Mouse (Mus musculus): ENCODE measurements around the gene Acsl4. TPM values are rescaled to one million over a fixed set of nuclear protein-coding genes. Genes with fewer than 3 reads are reported as not detected.
A peak's percentile ranks its signal among the peaks of the same experiment; 100 is the strongest.

The Acsl4 gene
- polyA plus RNA-seq, 1 experiment from 2014 or later = 22.5 TPM

DNA sequence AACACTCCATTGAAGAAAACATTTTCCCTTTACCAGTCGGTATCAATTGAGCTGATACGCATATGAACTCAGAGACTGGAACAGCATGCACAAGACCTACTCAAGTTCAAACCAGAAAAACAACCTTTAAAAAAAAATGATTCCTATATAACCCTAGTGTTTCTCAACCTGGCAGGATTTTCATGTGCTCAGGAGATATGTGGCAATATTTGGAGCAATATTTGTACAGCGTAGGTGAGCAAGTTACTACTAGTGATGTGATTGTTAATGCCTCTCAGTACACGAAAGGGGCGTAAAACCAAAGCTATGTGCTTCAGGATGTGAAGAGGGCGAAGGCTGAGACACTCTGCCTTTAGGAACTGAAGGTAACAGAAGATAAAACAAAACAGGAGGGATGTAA lies 54.1 kb downstream of the Acsl4 start:
- Histone ChIP-seq H3K9me3 (no peaks in the 10 kb centered on the region), H3K4me3 (no peak overlapping the region), H3K4me2 (replicated peaks) (no peak overlapping the region), H3K36me3 (no peaks in the 10 kb centered on the region; the same call in 1 of the 2 replicates), H3K27me3 (peaks cover 4% of the 10 kb centered on the region; the same call in 1 of the 2 replicates), H3K4me1 (no peaks in the 10 kb centered on the region), H3K27ac (replicated peaks) (no peak overlapping the region), H3K9ac (replicated peaks) (no peak overlapping the region)
- WGBS = 96% methylated on average over 6 of the region's 6 CpGs
- no peak for ATAC-seq (ENCODE audit: low FRiP score, low read depth)

DNA sequence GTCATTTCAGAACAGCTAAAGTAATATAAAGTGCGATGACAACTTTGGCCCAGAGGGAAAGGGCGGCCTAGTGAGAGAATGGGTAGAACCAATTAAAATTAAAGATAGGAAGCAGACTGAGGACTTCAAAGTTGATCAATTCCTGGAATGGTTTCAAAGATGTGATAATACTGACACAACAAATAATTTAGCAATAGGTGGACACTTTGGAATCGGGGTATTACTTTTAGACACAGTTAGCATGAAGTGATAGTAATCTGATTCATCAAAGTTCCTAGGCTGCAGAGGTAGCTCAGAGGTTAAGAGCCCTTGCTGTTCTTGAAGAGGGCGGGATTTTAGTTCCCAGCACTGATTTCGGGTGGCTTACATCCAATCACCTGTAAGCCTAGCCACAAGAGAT lies 54.8 kb downstream of the Acsl4 start:
- Histone ChIP-seq H3K9me3 (no peaks in the 10 kb centered on the region), H3K36me3 (no peaks in the 10 kb centered on the region; the same call in 1 of the 2 replicates), H3K9ac (replicated peaks) (no peak overlapping the region), H3K27ac (replicated peaks) (no peak overlapping the region), H3K4me1 (no peaks in the 10 kb centered on the region), H3K27me3 (peaks cover 4% of the 10 kb centered on the region; the same call in 1 of the 2 replicates), H3K4me2 (replicated peaks) (no peak overlapping the region), H3K4me3 (no peak overlapping the region)
- ATAC-seq (ENCODE audit: low FRiP score, low read depth) = no peak
- 92% methylated on average over 5 of the region's 5 CpGs for WGBS

DNA sequence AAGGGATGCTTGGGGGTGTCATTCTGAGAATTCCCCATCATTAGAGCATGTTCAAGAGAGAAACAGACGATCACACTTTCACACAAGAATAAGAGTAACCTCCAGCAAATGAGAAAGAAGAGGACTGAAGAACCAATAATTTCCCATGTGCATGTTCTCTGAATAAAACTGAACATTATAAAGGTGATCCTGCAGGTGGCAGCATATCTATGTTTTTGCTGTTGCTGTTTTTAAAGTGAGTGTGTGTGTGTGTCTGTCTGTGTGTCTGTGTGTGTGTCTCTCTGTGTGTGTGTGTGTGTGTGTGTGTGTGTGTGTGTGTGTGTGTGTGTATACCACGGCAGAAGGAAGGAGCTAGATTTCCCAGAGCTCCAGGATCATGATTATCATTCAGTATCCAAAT lies 64.6 kb downstream of the Acsl4 start:
- Histone ChIP-seq H3K27ac (replicated peaks) (no peak overlapping the region), H3K9ac (replicated peaks) (no peak overlapping the region), H3K9me3 (no peaks in the 10 kb centered on the region), H3K27me3 (no peaks in the 10 kb centered on the region), H3K4me1 (no peaks in the 10 kb centered on the region), H3K36me3 (no peaks in the 10 kb centered on the region), H3K4me3 (no peak overlapping the region), H3K4me2 (replicated peaks) (no peak overlapping the region)
- ATAC-seq (ENCODE audit: low FRiP score, low read depth) = no peak
- 85% methylated on average over 1 of the region's 2 CpGs for WGBS

DNA sequence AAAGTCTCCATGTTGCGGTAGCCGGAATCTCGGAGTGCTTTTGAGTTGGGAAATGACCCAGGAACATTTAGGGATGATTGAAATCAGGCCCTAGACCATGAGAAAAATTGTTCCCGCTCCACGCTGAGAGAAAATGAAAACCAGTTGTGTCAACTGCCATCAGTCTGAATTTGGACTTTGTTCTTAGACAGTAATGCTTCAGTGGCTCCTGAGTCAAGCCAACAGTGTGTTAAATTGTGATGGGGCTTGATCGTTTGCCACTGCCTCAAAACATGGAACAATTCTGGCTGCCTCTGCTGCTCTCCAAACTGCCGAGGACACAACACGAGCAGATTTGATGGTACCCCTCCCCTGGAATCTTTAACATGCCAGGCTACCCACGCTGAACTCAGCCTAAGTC lies 74.2 kb downstream of the Acsl4 start:
- no peak for ATAC-seq (ENCODE audit: low FRiP score, low read depth)
- Histone ChIP-seq H3K36me3 (no peaks in the 10 kb centered on the region), H3K27ac (replicated peaks) (no peak overlapping the region), H3K9me3 (no peaks in the 10 kb centered on the region), H3K4me1 (no peaks in the 10 kb centered on the region), H3K9ac (replicated peaks) (no peak overlapping the region), H3K27me3 (peaks cover 12% of the 10 kb centered on the region), H3K4me3 (no peak overlapping the region), H3K4me2 (replicated peaks) (no peak overlapping the region)
- 84% methylated on average over 9 of the region's 9 CpGs for WGBS

DNA sequence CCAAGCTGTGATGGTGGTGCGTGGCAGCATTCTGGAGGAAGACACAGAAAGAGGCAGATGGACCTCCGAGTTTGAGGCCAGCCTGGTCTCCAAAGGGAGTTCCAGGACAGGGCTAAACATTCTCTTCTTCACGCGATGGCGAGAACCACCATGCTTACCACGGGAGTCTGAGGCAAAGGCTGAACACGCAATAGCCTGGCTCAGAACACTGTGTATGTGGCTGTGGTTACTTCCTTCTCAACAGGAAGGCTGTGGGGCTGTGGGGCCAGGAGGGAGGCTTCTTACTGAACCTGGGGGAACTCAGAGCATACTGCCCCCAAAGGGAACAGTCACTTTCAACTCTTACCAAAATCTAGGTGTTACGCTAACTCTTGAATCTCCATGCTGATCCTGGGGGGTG lies 75.1 kb downstream of the Acsl4 start:
- H3K9me3 ChIP-seq = no peaks in the 10 kb centered on the region
- peaks cover 17% of the 10 kb centered on the region for H3K27me3 ChIP-seq
- H3K27ac ChIP-seq (replicated peaks) = no peak overlapping the region
- no peaks in the 10 kb centered on the region for H3K4me1 ChIP-seq
- 85% methylated on average over 8 of the region's 8 CpGs for WGBS
- H3K4me3 ChIP-seq = no peak overlapping the region
- no peaks in the 10 kb centered on the region for H3K36me3 ChIP-seq
- ATAC-seq (ENCODE audit: low FRiP score, low read depth) = no peak
- no peak overlapping the region for H3K9ac ChIP-seq (replicated peaks)
- no peak overlapping the region for H3K4me2 ChIP-seq (replicated peaks)

DNA sequence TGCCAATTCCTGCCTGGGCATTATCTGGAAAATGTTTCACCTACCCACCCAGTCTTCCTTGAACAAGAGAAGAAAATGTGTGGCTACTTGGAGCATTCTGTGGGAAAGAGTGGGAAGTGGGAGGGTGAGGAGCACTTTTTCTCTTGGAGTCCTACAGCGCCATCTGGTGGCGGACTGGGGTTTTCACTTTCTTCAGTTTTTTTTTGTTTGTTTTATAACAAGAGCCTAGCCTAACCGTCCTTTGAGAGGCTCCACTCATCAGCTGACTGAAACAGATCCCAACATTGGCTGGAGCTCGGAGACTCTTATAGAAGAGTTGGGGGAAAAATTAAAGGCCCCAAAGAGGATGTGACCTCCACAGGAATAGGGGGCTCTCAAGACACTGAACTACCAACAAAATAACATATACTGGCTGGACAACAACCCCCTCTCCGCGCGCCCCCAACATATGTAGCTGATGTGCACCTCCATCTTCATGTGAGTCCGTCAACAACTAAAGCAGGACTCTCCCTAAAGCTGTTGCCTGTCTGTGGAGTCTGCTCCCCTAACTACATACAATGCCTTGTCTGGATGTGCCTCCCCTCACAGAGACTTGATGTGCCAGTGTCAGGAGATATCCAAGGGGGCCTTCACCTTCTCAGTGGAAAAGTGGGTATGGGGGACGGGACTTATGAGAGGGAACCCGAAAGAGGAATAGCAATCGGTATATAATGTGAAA lies 75.9 kb downstream of the Acsl4 start:
- Histone ChIP-seq H3K27ac (replicated peaks) (no peak overlapping the region), H3K9me3 (no peaks in the 10 kb centered on the region), H3K9ac (replicated peaks) (no peak overlapping the region), H3K36me3 (no peaks in the 10 kb centered on the region), H3K4me1 (no peaks in the 10 kb centered on the region), H3K4me2 (replicated peaks) (no peak overlapping the region), H3K4me3 (no peak overlapping the region), H3K27me3 (peaks cover 17% of the 10 kb centered on the region)
- WGBS = 51% methylated on average over 11 of the region's 11 CpGs
- ATAC-seq (ENCODE audit: low FRiP score, low read depth) = peak; percentile 30; the same call in 1 of the 2 replicates

DNA sequence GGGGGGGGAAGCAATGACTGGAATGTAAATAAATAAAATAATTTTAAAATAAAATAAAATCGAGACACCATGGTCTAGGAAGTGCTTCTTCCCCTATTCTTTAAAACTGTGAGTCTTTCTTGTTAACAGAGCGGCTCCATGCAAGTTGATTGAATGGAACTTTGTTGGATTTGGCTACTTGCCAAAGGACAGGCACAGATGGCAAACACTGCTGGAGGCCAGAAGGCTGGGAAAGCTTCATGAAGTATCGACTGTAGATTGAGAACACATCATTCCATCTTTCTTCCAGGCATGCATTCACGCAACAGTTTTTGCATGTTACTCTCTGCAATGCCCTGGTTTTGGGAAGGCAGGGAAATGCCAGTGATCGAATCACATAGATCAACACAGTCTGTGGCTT lies 79.9 kb downstream of the Acsl4 start:
- no peaks in the 10 kb centered on the region for H3K9me3 ChIP-seq
- H3K27me3 ChIP-seq = peaks cover 41% of the 10 kb centered on the region
- H3K27ac ChIP-seq (replicated peaks) = no peak overlapping the region
- no peak for ATAC-seq (ENCODE audit: low FRiP score, low read depth)
- 59% methylated on average over 5 of the region's 5 CpGs for WGBS
- peaks cover 9% of the 10 kb centered on the region; the same call in 1 of the 2 replicates for H3K4me1 ChIP-seq
- H3K36me3 ChIP-seq = no peaks in the 10 kb centered on the region
- H3K9ac ChIP-seq (replicated peaks) = no peak overlapping the region
- H3K4me2 ChIP-seq (replicated peaks) = no peak overlapping the region
- no peak overlapping the region for H3K4me3 ChIP-seq

DNA sequence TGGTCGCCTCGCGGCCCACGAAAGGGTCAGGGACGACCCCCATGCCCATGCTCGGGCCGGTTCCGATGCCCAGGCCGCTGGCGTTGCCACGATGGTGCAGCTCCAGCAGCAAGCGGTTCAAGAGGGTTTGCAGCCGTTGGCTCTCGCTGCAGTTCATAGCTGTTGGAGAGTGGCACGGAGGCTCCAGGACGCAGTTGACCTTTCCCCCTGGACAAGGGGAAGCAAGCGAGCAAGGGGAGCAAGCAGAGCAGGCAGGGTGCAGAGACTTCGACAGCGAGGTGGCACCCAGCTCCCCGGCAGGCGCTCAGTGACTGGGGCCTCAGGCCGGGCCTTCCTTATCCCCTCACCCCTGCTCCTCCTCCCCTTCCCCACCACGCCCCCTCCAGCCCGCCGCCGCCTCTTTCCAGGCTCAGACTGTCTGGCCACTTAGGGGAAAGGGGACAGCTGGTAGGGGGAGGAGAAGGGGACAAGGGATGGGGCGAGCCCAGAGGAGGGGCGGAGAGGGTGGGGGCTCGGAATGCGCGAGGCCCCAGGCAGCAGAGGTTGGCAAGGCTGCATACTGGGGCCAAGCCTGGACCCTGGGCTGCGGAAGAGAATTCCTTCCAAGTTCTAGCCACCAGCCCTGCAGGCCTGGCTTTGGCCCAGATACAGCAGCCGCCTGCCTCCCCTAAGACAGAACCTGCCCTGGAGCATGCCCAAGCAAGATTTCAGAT lies 84.3 kb downstream of the Acsl4 start, which contains the start of gene Kcne1l:
Gene Kcne1l, minus strand, starts transcription at position 426 of the 713 bp plus-strand sequence.
- Histone ChIP-seq H3K4me1 (peaks cover 10% of the 10 kb centered on the region; the same call in 1 of the 2 replicates), H3K36me3 (no peaks in the 10 kb centered on the region), H3K4me2 (replicated peaks) (peak within 1 kb of the TSS; percentile 50), H3K4me3 (peak within 1 kb of the TSS; percentile 25), H3K9ac (replicated peaks) (no peak within 1 kb of the TSS; the same call in 1 of the 2 replicates), H3K9me3 (no peaks in the 10 kb centered on the region), H3K27ac (replicated peaks) (no peak within 1 kb of the TSS), H3K27me3 (peaks cover 57% of the 10 kb centered on the region)
- ATAC-seq (ENCODE audit: low FRiP score, low read depth) = peak; percentile 81
- WGBS = 32% methylated on average over 27 of the region's 33 CpGs

DNA sequence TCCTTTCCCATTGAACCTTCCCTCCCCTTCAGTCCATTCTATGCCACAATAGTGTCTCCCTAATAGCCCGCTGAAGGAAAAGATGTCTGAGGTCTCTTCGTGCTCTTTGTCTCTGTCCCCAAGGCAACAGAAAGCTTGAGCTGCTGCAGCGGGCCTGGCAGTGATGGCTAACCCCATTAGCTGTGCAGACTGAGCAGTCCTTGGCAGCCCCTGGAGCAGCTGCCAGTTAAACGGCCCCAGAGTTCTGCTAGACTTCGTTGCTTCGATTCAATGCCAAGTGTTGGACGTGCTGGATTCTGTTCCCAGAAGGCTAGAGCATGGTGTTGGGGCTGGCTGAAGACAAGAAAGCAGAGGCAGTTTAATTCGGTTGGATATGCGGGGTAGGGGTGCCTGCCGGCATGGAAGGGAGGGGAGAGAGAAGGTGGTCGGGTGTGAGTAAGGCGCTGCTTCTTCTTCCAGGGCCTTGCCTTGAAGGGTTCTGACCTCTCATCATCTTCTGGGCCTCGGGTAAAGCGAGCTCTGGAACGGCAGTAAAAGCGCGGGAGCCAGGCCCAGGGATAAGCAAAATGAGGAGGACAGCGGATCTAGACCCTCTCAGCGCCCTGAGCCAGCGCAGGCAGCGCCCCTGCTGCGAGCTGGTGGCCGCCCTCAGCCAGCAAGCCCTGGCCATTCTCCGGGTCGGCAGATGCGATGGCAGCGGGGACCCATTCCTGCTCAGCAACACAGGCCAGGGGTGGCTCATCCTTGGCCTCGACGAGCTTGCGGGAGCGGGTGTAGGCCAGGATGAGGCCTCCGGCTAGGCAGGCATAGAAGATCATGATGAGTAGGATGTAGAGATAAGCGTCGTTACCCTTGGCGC lies 85.1 kb downstream of the Acsl4 start:
- Histone ChIP-seq H3K4me2 (replicated peaks) (peak overlapping the region; percentile 50), H3K9me3 (no peaks in the 10 kb centered on the region), H3K9ac (replicated peaks) (no peak overlapping the region; the same call in 1 of the 2 replicates), H3K4me1 (peaks cover 10% of the 10 kb centered on the region; the same call in 1 of the 2 replicates), H3K27ac (replicated peaks) (no peak overlapping the region), H3K36me3 (no peaks in the 10 kb centered on the region), H3K4me3 (peak overlapping the region; percentile 25), H3K27me3 (peaks cover 52% of the 10 kb centered on the region)
- 31% methylated on average over 35 of the region's 35 CpGs for WGBS
- ATAC-seq (ENCODE audit: low FRiP score, low read depth) = peak; percentile 68

DNA sequence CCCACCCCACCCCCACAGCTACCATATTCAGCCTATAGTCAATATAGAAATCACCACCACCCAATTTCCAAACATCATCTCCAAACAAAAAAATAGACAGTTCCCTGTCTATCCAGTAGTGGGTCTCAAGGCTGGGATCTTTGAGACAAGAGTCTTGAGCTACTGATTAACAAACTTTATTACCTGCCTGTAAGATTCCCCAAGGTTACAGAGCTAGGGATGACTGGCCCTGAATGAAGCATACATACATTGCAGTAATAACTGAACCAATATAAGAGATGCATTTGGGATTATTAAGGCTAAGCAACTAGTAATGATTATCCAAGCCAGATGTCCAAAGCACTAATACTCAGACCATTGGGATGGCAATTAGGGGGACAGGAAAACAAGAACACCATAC lies 85.7 kb downstream of the Acsl4 start:
- Histone ChIP-seq H3K36me3 (no peaks in the 10 kb centered on the region), H3K27me3 (peaks cover 52% of the 10 kb centered on the region), H3K9me3 (no peaks in the 10 kb centered on the region), H3K4me3 (no peak overlapping the region), H3K27ac (replicated peaks) (no peak overlapping the region), H3K4me1 (peaks cover 10% of the 10 kb centered on the region; the same call in 1 of the 2 replicates), H3K4me2 (replicated peaks) (no peak overlapping the region), H3K9ac (replicated peaks) (no peak overlapping the region)
- ATAC-seq (ENCODE audit: low FRiP score, low read depth) = no peak

DNA sequence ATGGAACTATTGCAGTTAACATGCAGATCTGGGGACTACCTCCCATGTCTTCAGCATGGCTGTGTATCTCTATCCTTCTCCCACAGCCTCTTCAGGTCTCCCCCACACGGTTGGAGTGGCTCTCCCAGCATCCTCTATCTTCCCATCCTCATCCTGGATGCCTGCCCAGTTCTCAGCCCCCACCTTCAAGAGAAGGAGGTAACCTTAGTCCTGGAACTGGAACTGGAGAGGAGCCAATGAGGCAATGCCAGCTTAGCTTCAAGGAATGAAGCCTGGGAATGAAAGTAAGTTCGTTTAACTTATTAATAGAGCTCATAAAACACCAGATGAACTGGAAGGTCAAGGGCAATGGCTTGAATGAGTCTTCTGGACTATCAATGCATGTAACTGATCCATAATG lies 86.9 kb downstream of the Acsl4 start:
- Histone ChIP-seq H3K4me1 (peaks cover 10% of the 10 kb centered on the region; the same call in 1 of the 2 replicates), H3K4me3 (no peak overlapping the region), H3K27ac (replicated peaks) (no peak overlapping the region), H3K9ac (replicated peaks) (no peak overlapping the region), H3K9me3 (no peaks in the 10 kb centered on the region), H3K36me3 (no peaks in the 10 kb centered on the region), H3K4me2 (replicated peaks) (no peak overlapping the region), H3K27me3 (peaks cover 46% of the 10 kb centered on the region)
- WGBS = 57% methylated on average over 2 of the region's 2 CpGs
- no peak for ATAC-seq (ENCODE audit: low FRiP score, low read depth)
